Mouse (Mus musculus) G1E (cell line): Measurements from ENCODE around the gene Dnajb7. TPM values are rescaled to one million over a fixed set of nuclear protein-coding genes. Genes with fewer than 3 reads are reported as not detected.

Experiments used
- ATAC-seq: 2 replicates; pipeline ENCODE4 v1.8.0; 2016; ENCODE audit warnings: mild to moderate bottlenecking; ENCODE audit not compliant: insufficient number of reproducible peaks, poor library complexity, low FRiP score, severe bottlenecking; ENCODE audit errors: extremely low read depth
- DNase-seq: peaks from one replicate; pipeline ENCODE4 v3.0.0; 2012; ENCODE audit warnings: low spot score
- H3K27me3 ChIP-seq: 2 replicates; pipeline ENCODE4 v1.6.1; 2012; ENCODE audit warnings: mild to moderate bottlenecking, low read length, inconsistent platforms; ENCODE audit not compliant: insufficient read depth
- H3K36me3 ChIP-seq: replicated peaks from 2 replicates; pipeline ENCODE3; 2012; ENCODE audit warnings: mild to moderate bottlenecking, inconsistent platforms
- H3K4me1 ChIP-seq: 2 replicates; pipeline ENCODE4 v1.6.1; 2012; ENCODE audit warnings: low read depth, low read length, inconsistent platforms, mixed read lengths; ENCODE audit not compliant: insufficient read depth
- H3K4me3 ChIP-seq: 2 replicates; pipeline ENCODE4 v1.5.1; 2012; ENCODE audit warnings: low read depth, mild to moderate bottlenecking, inconsistent platforms, low read length, moderate library complexity, mixed read lengths
- H3K9me3 ChIP-seq: replicated peaks from 2 replicates; pipeline ENCODE4 v1.6.1; 2012; ENCODE audit warnings: inconsistent platforms
- CTCF ChIP-seq: IDR thresholded peaks from 2 replicates; pipeline ENCODE4 v1.5.1; 2012; ENCODE audit warnings: low read depth, low read length, inconsistent platforms, mixed read lengths
- GATA1 ChIP-seq: IDR thresholded peaks from 2 replicates; pipeline ENCODE4 v1.6.1; 2012; ENCODE audit warnings: borderline replicate concordance, low read length, inconsistent platforms, mixed read lengths
- GATA2 ChIP-seq: IDR thresholded peaks from 2 replicates; pipeline ENCODE4 v1.6.1; 2012; ENCODE audit warnings: low read depth, low read length, inconsistent platforms, borderline replicate concordance
- POLR2AphosphoS5 ChIP-seq: IDR thresholded peaks from 2 replicates; pipeline ENCODE4 v1.6.1; 2012; ENCODE audit warnings: low read depth, low read length, inconsistent platforms; ENCODE audit not compliant: insufficient replicate concordance
- TAL1 ChIP-seq: conservative IDR thresholded peaks from 2 replicates; pipeline ENCODE4 v1.6.1; 2012; ENCODE audit warnings: low read depth, low read length, inconsistent platforms, mixed read lengths
- polyA plus RNA-seq: library from polyadenylated mRNA; stranded (reverse); fragments of >175 nt; gene quantifications from 2 replicates; pipeline ENCODE4 v1.2.3, GENCODE M21; 2012
- total RNA-seq, 2 experiments: library from RNA; stranded (forward) in 1 of 2; stranded (reverse) in 1 of 2; fragments of 200-1000 nt in 1 of 2; fragments of >200 nt in 1 of 2; fragmentation: Nextera tagmentation in 1 of 2; gene quantifications; 2 replicates each; pipeline ENCODE4 v1.2.3; 2014 to 2017

The Dnajb7 gene
- total and polyA plus RNA-seq, 3 experiments, result 0.49 TPM; not detected in 2

- Histone ChIP-seq H3K4me3 (no peak overlapping the region), H3K9me3 (no peaks in the 10 kb centered on the region), H3K4me1 (no peaks in the 10 kb centered on the region), H3K36me3 (peaks cover 84% of the 10 kb centered on the region), H3K27me3 (no peaks in the 10 kb centered on the region)
- ATAC-seq (no peak), DNase-seq (no peak)
- TF ChIP-seq POLR2AphosphoS5 (no peak), GATA2 (no peak)
Observed at GRCm38 (mm10) chr15:81378845-81379244, 29.3 kb downstream of the Dnajb7 start.

DNA sequence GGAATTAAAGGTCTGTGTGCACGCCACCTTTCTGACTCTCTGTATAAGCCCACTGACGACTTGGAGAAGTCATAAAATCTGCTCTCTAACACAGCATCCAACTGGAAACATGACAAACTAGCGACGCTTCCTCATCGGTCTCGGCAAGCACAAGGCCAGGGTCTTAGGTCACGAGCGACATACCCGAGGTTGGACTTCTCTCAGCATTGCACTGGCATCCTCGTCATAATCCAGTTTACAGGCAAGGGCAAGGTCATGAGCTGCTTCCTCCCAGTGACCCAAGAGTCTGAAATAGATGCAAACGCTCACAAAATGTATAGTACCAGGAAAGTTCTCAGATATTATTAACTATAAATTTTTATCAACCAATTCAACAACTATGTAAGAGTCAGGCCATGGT lies 33.5 kb downstream of the Dnajb7 start:
- Histone ChIP-seq H3K9me3 (no peaks in the 10 kb centered on the region), H3K4me1 (no peaks in the 10 kb centered on the region; the same call in 1 of the 2 replicates), H3K36me3 (peaks cover 86% of the 10 kb centered on the region), H3K4me3 (no peak overlapping the region), H3K27me3 (no peaks in the 10 kb centered on the region)
- DNase-seq, result no peak
- no peak for ATAC-seq
- TF ChIP-seq POLR2AphosphoS5, result no peak
- TF ChIP-seq GATA1, result no peak
- no peak for TF ChIP-seq CTCF
- TF ChIP-seq TAL1, result no peak
- TF ChIP-seq GATA2, result no peak

- no peaks in the 10 kb centered on the region; the same call in 1 of the 2 replicates for H3K4me1 ChIP-seq
- H3K4me3 ChIP-seq, result no peak overlapping the region
- peaks cover 91% of the 10 kb centered on the region for H3K36me3 ChIP-seq
- ATAC-seq (no peak), DNase-seq (no peak)
- no peaks in the 10 kb centered on the region for H3K9me3 ChIP-seq
- H3K27me3 ChIP-seq, result no peaks in the 10 kb centered on the region
- no peak for TF ChIP-seq GATA2
- TF ChIP-seq POLR2AphosphoS5, result no peak
- no peak for TF ChIP-seq GATA1
- TF ChIP-seq TAL1, result no peak
- no peak for TF ChIP-seq CTCF
Observed at GRCm38 (mm10) chr15:81370356-81370755, 37.7 kb downstream of the Dnajb7 start.

DNA sequence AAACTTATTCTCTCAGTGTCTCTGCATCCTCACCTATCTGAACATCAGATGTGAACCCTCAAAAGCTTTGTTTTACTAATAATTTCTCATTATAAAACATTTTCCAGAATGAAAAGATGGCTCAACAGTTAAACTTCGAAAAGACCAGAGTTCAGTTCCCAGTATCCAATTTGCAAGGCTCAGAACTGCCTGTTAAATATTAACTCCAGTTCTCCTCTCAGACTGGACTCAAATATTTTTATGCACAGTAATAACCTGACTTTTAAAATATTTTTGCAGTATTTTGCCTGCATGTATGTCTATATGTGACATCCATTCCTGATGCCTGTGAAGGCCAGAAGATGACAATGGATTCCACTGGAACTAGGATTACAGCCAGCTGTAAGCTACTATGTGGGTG lies 39.5 kb downstream of the Dnajb7 start:
- H3K9me3 ChIP-seq, result no peaks in the 10 kb centered on the region
- TF ChIP-seq POLR2AphosphoS5 (no peak), TAL1 (no peak), CTCF (no peak), GATA1 (no peak), GATA2 (no peak)
- ATAC-seq, result no peak
- no peak for DNase-seq
- H3K36me3 ChIP-seq, result peaks cover 94% of the 10 kb centered on the region
- H3K4me1 ChIP-seq, result no peaks in the 10 kb centered on the region; the same call in 1 of the 2 replicates
- H3K4me3 ChIP-seq, result no peak overlapping the region
- H3K27me3 ChIP-seq, result no peaks in the 10 kb centered on the region

GRCm38 (mm10) chr15:81366241-81366640 lies 41.9 kb downstream of the Dnajb7 start:
- H3K27me3 ChIP-seq, result no peaks in the 10 kb centered on the region
- H3K4me1 ChIP-seq, result peaks cover 16% of the 10 kb centered on the region
- no peak for DNase-seq
- H3K36me3 ChIP-seq, result peaks cover 86% of the 10 kb centered on the region
- H3K4me3 ChIP-seq, result no peak overlapping the region
- no peak for TF ChIP-seq GATA1
- no peak for TF ChIP-seq GATA2
- TF ChIP-seq TAL1, result no peak
- TF ChIP-seq POLR2AphosphoS5, result no peak
- TF ChIP-seq CTCF, result no peak
- no peaks in the 10 kb centered on the region for H3K9me3 ChIP-seq
- no peak for ATAC-seq

GRCm38 (mm10) chr15:81365246-81365645 lies 42.9 kb downstream of the Dnajb7 start:
- ATAC-seq (no peak), DNase-seq (no peak)
- H3K27me3 ChIP-seq, result no peaks in the 10 kb centered on the region
- peaks cover 76% of the 10 kb centered on the region for H3K36me3 ChIP-seq
- TF ChIP-seq CTCF (no peak), GATA1 (no peak), POLR2AphosphoS5 (no peak), TAL1 (no peak)
- no peak overlapping the region for H3K4me3 ChIP-seq
- peaks cover 26% of the 10 kb centered on the region for H3K4me1 ChIP-seq
- H3K9me3 ChIP-seq, result no peaks in the 10 kb centered on the region

DNA sequence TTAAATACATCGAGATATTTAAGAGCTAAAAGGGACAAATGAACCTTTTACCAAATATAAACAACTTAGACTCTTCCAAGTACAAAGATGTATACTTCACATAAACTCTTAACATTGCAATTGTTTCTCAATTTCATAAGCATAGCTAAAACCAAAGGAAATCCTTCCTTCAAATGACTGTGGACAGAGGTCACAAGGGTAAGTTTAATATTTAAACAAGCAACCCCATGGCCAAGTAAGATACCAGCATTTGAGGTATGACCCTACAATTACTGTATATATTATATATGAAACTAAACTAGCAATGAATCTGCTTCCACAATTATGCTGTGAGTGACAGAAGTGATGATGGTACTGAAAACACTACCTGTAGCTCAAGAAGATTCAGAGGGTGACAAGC lies 43.8 kb downstream of the Dnajb7 start:
- Histone ChIP-seq H3K36me3 (peaks cover 68% of the 10 kb centered on the region), H3K4me1 (peaks cover 35% of the 10 kb centered on the region), H3K27me3 (no peaks in the 10 kb centered on the region), H3K4me3 (no peak overlapping the region), H3K9me3 (no peaks in the 10 kb centered on the region)
- DNase-seq, result no peak
- no peak for ATAC-seq
- no peak for TF ChIP-seq CTCF
- TF ChIP-seq GATA1, result no peak
- no peak for TF ChIP-seq GATA2
- no peak for TF ChIP-seq POLR2AphosphoS5
- no peak for TF ChIP-seq TAL1
